Mouse (Mus musculus) heart, postnatal 10 days (tissue): Measurements from ENCODE around the gene Efna2. TPM values are rescaled to one million over a fixed set of nuclear protein-coding genes. Genes with fewer than 3 reads are reported as not detected.

Experiments
- DNase-seq, 2 experiments: peaks; one replicate each; pipeline ENCODE4 v3.0.0; 2021
- intact Hi-C: fragments of 180-260 bp; cut with DNase I; formaldehyde crosslinking; loops from one replicate; pipeline ENCODE4 v1.15.1; 2025
- total RNA-seq, 2 experiments: library from RNA; stranded (reverse); gene quantifications; 2 replicates each; pipeline ENCODE4 v1.2.3; 2021

Gene Efna2
- total RNA-seq, 2 experiments from 2014 or later = 1.4 to 1.7 TPM

DNA sequence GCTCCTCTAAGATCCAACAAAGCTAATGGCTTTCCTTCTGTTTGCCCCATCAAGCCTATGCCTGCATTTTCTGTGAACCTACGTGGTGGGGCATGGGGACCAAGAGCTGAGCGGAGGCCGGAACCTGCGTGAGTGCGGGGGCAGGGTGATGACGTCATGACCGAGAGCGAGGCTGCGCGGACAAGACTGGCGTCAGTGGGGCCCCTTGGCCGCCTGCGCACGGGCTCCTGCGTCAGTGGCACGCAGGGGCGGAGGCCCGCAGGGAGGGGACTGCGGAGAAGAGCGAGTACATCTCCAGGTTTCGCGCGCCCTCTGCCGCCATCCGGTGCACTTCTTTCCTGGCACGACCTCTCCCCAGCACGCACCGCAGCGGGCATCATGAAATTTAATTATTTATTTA lies 38.0 kb upstream of the Efna2 start:
- peak; percentile 94 to 96 for DNase-seq
- intact Hi-C loops = loop anchor here (2.0 to 5.0 kb wide), 3 partner anchors 24 to 284 kb away; partner anchors contain the start of gene Cnn2

DNA sequence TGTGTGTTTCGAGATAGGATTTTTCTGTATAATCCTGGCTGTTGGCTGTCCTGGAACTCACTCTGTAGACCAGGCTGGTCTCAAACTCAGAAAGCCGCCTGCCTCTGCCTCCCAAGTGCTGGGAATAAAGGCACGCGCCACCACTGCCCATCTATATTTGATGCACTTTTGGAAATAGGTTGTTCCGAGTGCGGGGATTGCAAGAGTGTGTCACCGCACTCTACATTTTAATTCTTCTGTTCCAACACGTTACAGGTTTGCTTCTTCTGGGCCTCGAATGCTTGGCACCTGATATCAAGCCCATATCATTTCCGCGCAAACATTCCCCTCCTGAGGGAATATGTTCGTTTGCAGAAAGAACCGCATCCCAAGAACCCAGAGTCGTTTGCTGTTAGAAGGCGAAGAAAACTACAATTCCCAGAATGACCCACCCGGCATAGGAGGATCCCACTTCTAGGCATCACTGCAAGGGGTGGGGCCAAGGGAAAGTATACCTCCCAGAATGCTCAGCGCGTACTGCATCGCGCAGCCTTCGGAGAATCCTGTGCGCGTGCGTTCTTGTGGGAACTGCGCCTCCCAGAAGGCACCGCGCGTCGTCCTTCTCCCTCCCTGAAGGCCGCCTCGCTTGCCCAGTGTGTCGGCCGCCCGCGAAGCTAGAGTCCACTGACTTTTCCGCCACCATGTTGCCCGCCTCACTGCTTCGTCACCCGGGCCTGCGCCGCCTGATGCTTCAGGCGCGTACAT lies 37.3 kb upstream of the Efna2 start:
- intact Hi-C loops = loop anchor here (2.0 to 5.0 kb wide), 3 partner anchors 25 to 285 kb away; partner anchors contain the start of gene Cnn2
- DNase-seq = peak; percentile 97 to 98

DNA sequence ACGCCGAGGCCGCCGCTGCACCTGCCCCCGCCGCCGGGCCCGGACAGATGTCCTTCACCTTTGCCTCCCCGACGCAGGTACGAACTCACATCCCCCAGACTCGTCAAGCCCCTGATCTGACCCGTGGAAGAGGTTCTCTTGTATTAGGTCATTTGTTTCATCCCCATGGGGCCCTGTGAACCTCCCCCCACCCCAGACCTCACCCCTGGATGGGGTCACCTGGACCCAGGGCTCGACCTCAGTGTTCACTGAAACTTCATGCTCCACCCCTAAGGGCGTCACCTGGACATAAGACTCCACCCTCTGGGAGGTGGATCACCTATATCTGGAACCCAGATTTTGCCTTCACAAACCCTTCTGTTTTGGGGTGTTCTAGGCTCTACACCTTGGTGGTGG lies 36.8 kb upstream of the Efna2 start:
- intact Hi-C loops = loop anchor here (5.0 kb wide), 2 partner anchors 155 to 285 kb away; partner anchors contain the start of gene Cnn2
- no peak for DNase-seq

DNA sequence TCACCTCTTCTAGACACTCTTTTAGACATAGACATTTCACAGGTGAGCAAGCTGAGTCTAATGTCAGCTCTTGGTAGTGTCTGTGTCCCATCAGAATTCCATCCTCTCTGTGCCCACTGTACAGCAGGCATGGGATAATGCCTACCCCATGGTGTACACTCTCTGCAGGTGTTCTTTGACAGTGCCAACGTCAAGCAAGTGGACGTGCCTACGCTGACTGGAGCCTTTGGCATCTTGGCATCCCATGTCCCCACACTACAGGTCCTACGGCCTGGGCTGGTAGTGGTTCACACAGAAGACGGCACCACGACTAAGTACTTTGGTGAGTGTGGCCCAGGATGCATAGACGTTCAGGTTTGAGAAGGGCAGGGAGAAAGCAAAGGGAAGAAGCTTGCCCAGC lies 35.6 kb upstream of the Efna2 start:
- DNase-seq = no peak
- intact Hi-C loops = loop anchor here (5.0 kb wide), 2 partner anchors 156 to 286 kb away; partner anchors contain the start of gene Cnn2

DNA sequence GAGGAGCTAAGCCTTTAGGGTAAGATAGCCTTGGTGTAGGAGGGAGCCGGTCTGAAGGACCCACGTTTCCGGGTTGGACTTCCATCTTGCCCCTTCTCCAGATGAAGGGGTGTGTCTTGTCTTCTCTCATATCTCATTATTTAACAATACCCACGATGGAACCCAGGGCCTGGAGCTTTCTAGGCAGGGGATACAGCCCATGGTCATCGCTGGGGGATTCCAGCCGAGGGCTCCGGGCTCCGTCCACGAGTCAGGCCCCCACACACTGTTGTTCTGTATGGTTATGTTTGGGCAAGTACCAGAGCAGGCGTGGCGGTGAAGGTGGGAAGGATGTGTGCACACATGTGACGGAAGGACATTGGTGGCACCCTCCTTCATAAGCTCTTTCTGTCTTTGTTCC lies 35.1 kb upstream of the Efna2 start:
- DNase-seq = no peak
- intact Hi-C loops = loop anchor here (5.0 kb wide), 2 partner anchors 157 to 287 kb away; partner anchors contain the start of gene Cnn2

DNA sequence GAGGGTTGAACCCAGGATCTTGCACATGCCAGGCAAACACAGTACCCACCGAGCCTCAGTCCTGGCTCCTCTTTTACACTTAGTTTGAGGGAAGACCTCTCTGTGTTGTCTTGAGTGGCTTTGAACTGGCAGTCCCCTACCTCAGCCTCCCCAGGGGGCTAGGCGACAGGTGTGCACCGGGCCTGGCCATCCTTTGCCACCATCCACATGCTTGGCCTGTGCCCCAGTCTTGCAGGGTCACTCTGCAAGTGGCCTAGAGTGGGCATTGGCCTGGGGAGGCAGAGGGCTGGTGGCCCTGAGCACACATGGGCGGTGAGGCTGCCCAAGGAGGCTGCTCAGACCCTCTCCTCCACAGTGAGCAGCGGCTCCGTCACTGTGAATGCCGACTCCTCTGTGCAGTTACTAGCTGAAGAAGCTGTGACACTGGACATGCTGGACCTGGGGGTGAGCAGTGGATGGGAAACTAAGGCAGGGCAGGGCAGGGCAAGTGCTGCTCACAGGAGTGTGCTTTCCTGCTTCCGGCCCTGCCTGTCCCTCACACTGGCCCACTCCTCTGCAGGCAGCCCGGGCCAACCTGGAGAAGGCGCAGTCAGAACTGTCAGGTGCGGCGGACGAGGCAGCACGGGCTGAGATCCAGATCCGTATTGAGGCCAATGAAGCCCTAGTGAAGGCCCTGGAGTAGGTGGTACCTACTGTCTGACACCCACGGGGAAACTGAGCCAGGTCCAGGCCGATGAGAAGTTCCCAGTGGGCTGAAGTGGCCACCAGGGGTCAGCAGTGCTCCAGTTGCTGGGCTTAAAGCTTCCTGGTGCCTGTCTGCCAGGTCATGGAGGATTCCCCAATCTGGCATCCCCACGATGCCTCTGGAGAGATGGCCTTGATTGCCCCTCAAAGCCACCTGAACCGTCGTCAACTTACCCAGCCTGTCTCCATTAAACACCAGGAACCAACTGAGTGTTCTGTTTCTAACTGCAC lies 34.1 kb upstream of the Efna2 start:
- intact Hi-C loops = loop anchor here (1.0 to 5.0 kb wide), 3 partner anchors 20 to 288 kb away; partner anchors contain the start of genes Cirbp and Cnn2
- peak; percentile 79 to 88 for DNase-seq

DNA sequence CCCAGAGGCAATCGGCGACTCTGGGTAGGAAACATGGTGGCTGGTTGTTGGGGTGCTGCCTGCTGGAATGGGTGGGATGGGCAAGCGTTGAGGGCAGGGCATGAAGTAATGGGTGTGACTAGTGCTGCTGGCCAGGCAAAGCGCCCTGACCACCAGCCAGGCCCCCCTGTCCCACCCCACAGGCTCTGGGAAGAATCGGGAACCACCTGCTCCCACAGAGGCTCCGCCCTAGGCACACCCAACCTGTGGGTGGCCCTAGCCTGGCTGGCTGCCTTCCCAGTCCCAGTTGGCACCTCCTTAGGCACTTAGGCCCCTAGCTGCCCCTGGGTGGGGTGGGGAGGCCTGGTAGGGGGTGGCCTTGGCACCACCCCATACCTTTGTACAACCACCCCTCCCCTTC lies 33.4 kb upstream of the Efna2 start:
- intact Hi-C loops = loop anchor here (1.0 kb wide), 1 partner anchor 19 kb away; the partner anchor contains the start of gene Cirbp
- DNase-seq = peak; percentile 77 to 87

DNA sequence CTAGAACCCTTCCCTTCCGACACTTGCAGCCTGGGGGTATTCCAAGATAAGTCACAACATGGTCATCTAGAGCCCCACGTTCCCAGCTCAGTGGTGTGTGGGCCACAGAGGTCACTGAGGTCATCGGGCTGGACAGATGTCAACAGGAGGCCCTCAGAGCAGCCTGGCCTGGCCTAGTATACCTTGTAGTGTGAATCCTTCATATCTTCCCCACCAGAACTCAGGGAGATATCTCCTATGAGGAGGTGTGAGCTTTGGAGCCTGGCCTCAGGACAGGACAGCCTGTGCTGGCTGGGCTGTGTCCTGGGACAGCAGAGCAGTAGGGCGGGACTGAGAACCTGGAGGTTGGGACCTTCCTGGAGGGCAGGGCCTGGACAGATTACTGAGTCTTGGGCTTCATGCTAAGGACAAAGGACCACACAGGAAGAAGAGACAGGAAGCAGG lies 32.7 kb upstream of the Efna2 start:
- DNase-seq = peak; percentile 69 to 80
- intact Hi-C loops = no loop called here

DNA sequence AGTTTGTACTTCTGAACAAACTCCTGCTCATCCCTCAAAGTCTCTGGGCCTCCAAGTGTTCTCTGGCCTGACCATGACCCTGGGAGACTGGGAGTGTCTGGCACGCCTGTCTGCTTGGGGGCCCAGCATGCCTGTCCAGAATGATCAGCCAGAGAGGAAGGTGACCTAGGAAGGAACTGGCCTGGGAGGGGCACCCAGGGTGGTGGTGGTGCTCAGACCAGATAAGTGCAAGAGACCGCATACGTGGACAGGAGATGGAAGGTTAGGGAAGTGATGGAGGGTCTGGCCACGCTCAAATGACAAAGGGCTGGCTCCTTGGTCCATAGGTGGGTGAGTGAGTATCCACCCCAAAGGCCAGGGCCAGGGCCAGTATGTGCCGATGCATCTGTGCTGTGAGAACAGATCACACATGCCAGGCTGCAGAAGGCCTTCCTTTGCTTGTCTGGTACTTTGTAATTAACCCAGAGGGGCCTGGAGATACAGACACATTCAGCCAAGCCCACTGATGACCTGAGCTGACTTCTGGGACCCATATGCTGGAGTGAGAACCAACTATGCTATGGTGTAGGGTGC lies 32.0 kb upstream of the Efna2 start:
- intact Hi-C loops = no loop called here
- DNase-seq = peak in 1 of 2 experiments; percentile 60

DNA sequence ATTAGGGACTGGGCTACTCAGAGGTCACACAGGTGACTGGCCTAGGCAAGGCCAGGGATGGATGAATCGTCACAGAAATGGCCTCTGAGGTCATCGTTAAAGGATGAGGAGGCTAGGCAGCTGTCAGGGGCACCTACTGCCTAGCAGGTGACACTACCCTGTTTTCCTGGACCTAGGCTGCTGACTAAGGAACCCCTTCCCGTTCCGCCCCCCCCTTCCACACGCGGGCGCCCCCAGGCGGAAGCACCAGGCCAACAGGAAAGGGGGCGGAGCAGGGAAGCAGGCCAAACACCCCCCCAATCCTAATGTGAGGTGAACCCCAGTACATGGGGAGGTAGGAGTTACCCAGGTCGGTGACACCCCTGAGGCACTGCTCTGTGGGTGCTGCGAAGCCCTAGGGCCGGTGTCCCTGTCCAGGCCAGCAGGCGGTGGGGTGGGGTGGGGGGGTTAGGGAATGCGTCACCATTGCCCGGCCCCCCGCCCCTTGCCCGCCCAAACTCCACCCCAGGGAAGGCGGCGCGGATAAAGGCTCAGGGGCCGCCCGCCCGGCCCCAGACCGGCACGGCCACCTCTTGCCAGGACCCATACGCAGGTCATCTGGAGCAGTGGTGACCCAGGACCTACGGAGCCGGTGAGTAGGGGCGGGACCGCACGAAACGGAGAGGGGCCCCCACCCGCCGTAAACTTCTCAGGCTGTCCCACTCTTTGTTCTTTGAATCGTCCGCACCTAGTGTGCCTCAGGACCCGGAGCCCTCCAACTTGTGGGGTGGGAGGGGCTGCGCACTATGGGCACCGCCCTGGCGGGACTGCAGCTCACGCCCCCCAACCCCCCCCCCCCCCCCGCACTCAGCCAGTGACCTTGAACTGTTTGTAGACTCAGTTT lies 31.3 kb upstream of the Efna2 start, which contains the start of gene Midn:
Gene Midn, plus strand, starts transcription at position 554 of the 883 bp plus-strand sequence.
- DNase-seq = peak; percentile 91 to 93
- intact Hi-C loops = no loop called here

DNA sequence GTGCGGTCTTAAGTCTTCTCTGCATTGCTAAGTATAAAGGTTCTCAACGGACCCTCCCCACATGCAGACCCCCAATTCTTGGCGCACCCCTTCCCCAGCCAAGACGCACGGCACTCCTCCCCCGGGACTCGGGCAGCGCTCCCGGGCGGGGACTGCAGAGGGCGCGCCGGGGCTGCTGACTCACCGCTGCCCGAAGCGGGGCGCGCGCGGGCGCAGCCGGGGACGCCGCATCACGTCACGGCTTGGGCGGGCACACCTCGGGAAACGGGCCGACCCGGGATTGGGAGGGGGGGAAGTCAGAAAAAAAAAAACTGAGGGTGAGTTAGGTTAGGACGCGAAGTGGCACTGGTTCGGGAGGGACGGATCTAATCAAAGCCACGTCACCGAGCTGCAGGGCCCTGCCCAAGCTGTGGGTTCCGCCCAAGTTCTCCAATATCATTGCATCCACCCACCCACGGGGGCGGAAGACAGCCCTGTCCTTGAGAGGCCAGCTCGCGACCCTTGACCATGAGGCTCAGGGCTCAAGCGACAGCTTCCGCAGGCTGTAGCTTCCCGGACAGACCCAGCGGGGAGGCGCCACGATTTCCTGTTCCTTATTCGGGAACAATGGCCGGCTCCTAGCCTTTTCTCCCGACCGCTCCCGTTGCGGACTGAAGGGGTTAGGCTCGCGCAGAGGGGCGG lies 30.5 kb upstream of the Efna2 start:
- peak; percentile 97 for DNase-seq
- intact Hi-C loops = no loop called here

DNA sequence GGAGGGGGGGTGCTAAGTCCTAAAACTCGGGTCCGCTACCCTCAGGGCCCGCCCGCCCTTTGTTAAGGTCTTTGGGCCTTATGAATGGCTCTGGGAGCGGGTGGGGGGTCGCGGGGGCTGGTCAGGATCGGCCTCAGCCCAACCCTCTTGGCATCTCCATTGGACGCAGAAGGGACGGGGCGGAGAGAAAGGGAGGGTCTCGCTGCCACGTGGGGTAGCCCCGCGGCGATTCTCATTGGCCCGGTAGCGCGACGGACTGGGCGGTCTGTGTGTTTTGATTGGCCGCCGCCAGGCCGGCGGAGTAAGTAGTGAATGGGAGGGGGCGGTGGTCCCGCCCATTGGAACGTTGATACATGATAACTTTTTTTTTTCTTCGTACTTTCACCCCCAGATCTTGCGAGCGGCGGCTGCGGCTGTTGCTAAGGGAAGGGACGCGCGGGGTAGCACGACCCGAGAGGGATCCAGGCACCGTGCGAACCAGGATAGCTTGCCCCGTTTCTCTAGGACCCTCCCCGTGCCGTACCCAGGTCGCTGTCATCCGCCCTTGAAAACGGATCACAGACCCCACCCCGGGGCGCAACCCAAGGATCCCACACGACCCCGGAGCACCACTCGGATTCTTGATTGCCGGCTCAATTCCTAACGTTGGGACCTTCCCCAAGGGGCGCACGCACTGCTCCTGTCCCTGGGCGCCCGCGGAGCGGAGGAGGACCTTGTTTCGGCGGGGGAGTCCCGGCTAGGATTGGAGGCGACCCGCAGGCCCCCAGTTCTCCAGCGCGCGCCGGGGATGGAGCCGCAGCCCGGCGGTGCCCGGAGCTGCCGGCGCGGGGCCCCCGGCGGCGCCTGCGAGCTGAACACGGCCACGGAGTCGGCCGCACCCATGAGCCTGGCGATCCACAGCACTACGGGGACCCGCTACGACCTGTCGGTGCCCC lies 29.7 kb upstream of the Efna2 start:
- intact Hi-C loops = no loop called here
- DNase-seq = peak; percentile 97 to 98

DNA sequence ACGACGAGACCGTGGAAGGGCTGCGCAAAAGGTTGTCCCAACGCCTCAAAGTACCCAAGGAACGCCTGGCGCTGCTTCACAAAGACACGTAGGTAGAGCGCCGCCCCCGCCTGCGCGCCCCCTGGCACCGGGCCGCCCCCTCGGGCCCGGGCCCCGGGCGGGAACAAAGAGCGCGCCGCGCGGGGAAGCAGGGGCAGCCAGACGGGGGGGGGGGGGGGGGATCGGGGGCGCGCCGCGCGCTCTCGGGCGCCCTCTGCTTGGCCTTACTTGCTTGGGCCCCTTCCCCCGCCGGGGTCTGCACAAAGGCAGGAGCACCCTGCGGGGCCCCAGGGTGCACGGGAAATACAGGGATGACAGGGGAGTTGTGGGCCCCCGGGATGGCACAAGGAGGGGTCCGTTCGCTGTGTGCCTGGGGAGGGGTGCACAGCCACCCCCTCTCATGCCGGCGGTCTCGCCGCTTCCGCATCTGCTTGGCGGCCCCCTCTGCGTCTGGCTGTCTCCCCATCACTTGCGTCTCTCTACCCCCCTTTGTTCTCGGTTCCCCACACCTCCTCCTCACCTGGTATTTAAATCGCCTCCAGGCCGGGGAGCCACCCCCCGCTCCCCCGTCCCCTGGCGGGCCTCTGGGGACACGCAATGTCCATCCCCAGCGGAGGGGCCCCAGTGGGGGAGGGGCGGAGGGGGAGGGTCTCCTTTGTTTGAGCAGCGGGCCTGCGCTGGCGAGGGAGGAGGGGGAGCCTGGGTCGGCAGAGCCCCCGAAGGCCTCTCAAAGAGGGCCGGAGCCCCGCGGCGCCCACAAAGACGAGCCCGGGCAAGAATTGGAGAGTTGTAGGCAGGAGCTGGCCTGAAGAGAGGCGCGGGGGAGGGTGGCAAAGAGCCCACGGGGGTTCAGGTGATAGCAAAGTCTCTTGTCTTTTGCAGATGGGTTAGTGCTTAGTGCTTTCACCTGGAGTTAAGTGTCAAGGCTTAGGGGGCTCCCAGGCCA lies 28.8 kb upstream of the Efna2 start:
- DNase-seq = peak; percentile 69 to 74
- intact Hi-C loops = no loop called here

DNA sequence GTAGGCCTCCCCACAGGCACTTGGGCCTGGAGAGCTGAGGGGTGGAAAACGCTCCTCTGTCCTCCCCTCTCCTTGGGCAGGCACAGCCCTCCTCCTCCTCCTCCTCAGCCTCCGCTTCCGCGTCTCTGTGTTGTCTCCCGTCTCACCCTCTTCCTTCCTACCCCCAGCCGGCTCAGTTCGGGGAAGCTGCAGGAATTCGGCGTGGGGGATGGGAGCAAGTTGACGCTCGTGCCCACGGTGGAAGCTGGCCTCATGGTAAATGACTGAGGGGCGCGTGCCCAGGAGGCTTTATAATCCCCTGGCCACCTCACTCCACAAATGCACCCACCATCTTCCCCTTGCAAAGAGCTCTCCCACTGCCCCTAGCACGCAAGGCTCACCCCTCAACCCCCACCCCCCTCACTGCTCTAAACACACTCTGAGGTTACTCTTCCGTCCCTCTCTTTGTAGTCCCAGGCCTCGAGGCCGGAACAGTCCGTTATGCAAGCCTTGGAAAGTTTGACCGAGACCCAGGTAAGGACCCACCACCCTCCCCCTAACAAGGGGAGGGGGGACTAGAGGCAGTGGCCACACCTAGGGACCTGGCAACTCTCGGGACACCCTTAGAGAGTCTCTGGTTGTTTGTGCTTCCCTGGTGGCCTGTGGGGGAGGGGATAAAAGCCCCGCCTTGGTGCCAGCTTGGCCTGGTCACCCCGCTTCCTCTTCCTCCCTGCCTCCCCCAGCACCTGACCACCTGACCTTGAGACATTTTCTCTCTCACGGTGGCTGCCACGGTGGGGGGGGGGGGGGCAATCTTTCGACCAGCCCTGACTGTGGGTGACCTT lies 27.9 kb upstream of the Efna2 start:
- intact Hi-C loops = no loop called here
- DNase-seq = peak; percentile 82 to 83

DNA sequence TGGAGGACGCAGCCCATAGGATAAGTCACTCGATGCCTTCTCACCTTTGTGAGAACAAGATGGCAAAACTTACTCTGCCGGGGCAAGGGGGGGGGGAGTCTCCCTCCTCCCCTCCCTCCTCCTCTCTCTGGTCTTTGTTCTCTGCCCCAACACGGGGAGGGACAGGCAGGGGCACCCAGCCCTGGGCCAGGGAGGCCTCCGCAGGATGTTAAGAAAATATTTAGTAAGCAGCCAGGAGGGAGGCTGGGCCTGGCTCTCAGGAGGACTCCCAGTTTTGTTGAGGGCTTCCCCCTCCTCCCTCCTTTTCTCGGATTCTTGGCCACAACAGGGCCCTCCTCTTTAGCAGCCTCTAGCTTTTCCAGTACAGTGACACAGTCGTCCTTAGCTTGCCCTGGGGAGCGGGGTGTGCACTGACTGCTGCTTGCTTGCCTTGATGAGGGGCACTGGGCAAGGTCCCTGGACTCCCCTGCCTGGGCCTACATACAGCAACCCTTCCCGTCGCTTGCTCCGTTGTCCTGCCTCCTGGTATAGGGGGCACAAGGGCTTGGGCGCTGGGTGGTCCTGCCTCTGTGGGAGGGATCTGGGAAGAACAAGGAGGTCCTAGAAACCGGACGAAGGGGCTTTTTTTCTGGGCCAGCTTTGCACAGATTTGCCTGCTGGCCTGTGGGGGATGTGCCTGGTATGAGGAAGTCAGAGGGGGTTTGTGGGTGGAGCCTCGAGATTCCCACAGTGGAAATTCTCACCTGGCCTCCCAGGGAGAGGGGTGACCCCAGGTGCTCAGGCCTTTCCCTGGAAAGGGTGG lies 27.0 kb upstream of the Efna2 start:
- intact Hi-C loops = no loop called here
- DNase-seq = peak; percentile 76 to 82
